Mouse (Mus musculus): Measurements from ENCODE around the gene Pcnx.

- TF ChIP-seq CTCF (IDR thresholded peaks at IDR 0.05; ENCODE audit: insufficient read depth, low read depth, low read length): no peak
- TF ChIP-seq POLR2A (IDR thresholded peaks at IDR 0.05; ENCODE audit: insufficient read depth, low read depth, low read length): no peak
These were observed 73.6 kb downstream of the Pcnx start for GRCm38 (mm10) chr12:81933430-81933829.
